Mouse (Mus musculus): Measurements from ENCODE around the gene Ces1c. TPM values are rescaled to one million over a fixed set of nuclear protein-coding genes. Genes with fewer than 3 reads are reported as not detected.

The Ces1c gene
- not detected in 2 replicates for polyA plus RNA-seq (2015; fragmentation: Nextera tagmentation; extraction: Ambion mirVana)

- Histone ChIP-seq H3K27me3 (no peaks in the 10 kb centered on the region), H3K4me3 (replicated peaks) (no peak within 1 kb of the TSS), H3K9me3 (no peaks in the 10 kb centered on the region), H3K4me2 (replicated peaks) (no peak within 1 kb of the TSS), H3K36me3 (no peaks in the 10 kb centered on the region), H3K27ac (no peak within 1 kb of the TSS), H3K4me1 (replicated peaks) (no peaks in the 10 kb centered on the region), H3K9ac (replicated peaks) (no peak within 1 kb of the TSS)
- no peak for ATAC-seq
- WGBS: 83% methylated on average over 3 of the region's 3 CpGs
Observed at GRCm38 (mm10) chr8:93131233-93131980, at the start of gene Ces1c. Gene Ces1c (minus strand): TSS chr8:93131283.

DNA sequence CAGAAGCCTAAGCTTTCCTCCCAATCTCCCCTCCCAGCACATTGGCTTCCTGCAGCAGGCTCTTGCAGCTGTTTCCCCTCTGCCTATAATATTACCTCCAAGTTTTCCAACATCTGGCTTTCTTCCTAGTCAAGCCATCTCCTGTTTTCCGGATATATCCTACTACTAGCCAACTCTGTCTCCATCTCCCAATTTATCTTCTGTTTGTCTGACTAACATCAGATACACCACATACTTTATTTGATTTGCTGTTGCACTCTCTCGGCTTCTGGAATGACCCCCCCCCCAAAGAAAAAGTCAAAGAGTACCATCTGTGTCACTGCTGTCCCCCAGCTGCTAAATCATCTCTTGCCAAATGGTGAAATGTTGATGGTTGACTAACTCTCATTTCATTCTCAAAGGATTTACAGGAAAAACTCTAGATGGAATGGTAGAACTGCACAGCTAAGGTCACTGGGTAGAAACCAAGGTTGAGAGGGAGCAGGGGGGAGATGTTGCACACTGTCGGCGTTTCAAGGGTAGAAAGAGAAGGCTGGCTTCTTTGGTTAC lies 49.6 kb upstream of the Ces1c start:
- no peak for ATAC-seq
- 86% methylated on average over 4 of the region's 4 CpGs for WGBS
- Histone ChIP-seq H3K27me3 (no peaks in the 10 kb centered on the region), H3K27ac (no peak overlapping the region), H3K4me2 (replicated peaks) (no peak overlapping the region), H3K4me3 (replicated peaks) (no peak overlapping the region), H3K9me3 (no peaks in the 10 kb centered on the region), H3K9ac (replicated peaks) (no peak overlapping the region), H3K36me3 (no peaks in the 10 kb centered on the region), H3K4me1 (replicated peaks) (no peaks in the 10 kb centered on the region)

GRCm38 (mm10) chr8:93176593-93176992 lies 45.5 kb upstream of the Ces1c start:
- no peaks in the 10 kb centered on the region for H3K27me3 ChIP-seq
- WGBS: 67% methylated on average over 1 of the region's 1 CpGs
- H3K9ac ChIP-seq (replicated peaks): no peak overlapping the region
- no peak for ATAC-seq
- H3K4me1 ChIP-seq (replicated peaks): no peaks in the 10 kb centered on the region
- no peak overlapping the region for H3K4me2 ChIP-seq (replicated peaks)
- no peaks in the 10 kb centered on the region for H3K9me3 ChIP-seq
- H3K36me3 ChIP-seq: no peaks in the 10 kb centered on the region
- no peak overlapping the region for H3K4me3 ChIP-seq (replicated peaks)
- H3K27ac ChIP-seq: no peak overlapping the region

- ATAC-seq: no peak
- H3K36me3 ChIP-seq: no peaks in the 10 kb centered on the region
- 91% methylated on average over 2 of the region's 2 CpGs for WGBS
- H3K4me1 ChIP-seq (replicated peaks): no peaks in the 10 kb centered on the region
- no peaks in the 10 kb centered on the region for H3K27me3 ChIP-seq
- H3K4me2 ChIP-seq (replicated peaks): no peak overlapping the region
- H3K9ac ChIP-seq (replicated peaks): no peak overlapping the region
- H3K4me3 ChIP-seq (replicated peaks): no peak overlapping the region
- no peaks in the 10 kb centered on the region for H3K9me3 ChIP-seq
- H3K27ac ChIP-seq: no peak overlapping the region
Observed at GRCm38 (mm10) chr8:93174554-93174953, 43.5 kb upstream of the Ces1c start.

DNA sequence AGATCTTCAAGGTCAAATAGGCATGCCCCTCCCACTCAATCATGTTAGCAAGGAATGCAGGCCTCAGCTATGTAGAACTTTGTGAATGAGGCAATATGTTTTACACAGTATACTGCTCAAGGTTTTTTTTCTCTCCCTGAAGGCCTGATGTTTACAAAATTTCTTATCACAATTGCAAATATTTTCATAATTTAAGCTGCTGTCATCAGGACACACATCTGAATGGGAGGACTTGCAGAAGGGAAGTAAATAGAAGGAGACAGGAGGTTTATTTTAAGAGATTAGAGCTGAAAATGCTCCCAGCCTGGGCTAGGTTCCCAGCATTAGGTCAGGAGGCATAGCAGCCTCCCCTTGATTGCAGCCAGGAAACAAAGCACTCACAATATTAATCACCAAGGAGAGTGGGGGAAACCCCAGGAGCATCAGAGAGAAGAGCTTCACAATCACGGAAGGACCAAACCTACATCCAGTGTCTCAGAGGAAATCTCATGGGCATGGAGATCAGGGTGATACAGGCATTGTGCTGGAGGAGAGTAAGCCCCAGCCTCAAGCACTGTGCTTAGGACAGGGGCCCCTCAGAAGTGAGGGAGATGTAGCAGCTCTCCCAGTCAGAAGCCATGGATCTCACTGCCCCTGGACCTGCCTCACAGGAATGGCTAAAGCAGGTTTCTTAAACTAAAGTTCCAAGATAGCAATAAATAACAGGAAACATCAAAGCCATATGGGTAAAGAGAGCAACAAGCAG lies 40.9 kb upstream of the Ces1c start:
- no peak for ATAC-seq
- Histone ChIP-seq H3K4me3 (replicated peaks) (no peak overlapping the region), H3K4me1 (replicated peaks) (no peaks in the 10 kb centered on the region), H3K36me3 (no peaks in the 10 kb centered on the region), H3K27ac (no peak overlapping the region), H3K9me3 (no peaks in the 10 kb centered on the region), H3K27me3 (no peaks in the 10 kb centered on the region), H3K9ac (replicated peaks) (no peak overlapping the region), H3K4me2 (replicated peaks) (no peak overlapping the region)
- 39% methylated on average over 1 of the region's 1 CpGs for WGBS

DNA sequence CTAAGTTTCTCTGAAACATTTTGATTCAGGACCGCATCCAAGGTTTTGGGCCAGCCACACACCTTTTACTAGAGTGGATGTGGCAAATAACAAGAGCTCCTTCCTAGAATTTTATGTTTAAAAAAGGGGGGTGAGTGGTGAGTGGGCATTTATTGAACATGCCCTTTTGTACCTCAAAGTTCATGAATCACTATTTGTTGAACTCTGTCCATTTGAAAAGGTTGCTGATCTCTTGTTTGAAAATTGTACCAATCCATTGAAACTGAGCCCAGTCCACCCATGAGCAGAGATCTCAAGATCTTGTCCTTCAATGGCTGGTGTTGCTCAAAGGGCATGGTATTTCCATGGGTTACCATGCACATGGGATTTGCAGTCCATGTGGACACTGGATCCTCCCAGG lies 32.3 kb upstream of the Ces1c start:
- no peaks in the 10 kb centered on the region for H3K4me1 ChIP-seq (replicated peaks)
- no peak overlapping the region for H3K4me3 ChIP-seq (replicated peaks)
- 95% methylated on average over 1 of the region's 1 CpGs for WGBS
- H3K9ac ChIP-seq (replicated peaks): no peak overlapping the region
- no peak for ATAC-seq
- H3K9me3 ChIP-seq: no peaks in the 10 kb centered on the region
- H3K27me3 ChIP-seq: no peaks in the 10 kb centered on the region
- H3K27ac ChIP-seq: no peak overlapping the region
- no peaks in the 10 kb centered on the region for H3K36me3 ChIP-seq
- no peak overlapping the region for H3K4me2 ChIP-seq (replicated peaks)

DNA sequence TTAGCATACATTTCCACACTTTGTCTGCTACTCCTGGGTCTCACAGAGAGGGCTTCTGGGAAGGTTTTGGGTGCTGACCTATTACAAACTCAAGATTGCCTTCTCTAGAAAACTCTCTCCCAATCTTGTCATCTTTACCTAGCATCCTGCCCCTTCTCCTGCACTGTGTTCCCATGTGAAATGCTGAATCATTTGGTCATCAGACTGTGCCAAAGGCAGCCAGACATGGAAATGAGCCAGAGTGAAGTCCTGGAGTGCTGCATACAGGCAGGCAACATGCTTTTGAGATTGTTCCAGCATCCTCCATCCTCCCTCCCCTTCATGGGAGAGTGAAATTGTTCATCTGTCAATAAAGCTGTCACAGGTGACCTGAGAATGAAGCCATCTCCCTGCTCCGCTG lies 20.3 kb upstream of the Ces1c start:
- no peak overlapping the region for H3K27ac ChIP-seq
- no peak for ATAC-seq
- H3K9ac ChIP-seq (replicated peaks): no peak overlapping the region
- no peaks in the 10 kb centered on the region for H3K27me3 ChIP-seq
- WGBS: 86% methylated on average over 1 of the region's 1 CpGs
- H3K4me3 ChIP-seq (replicated peaks): no peak overlapping the region
- no peaks in the 10 kb centered on the region for H3K4me1 ChIP-seq (replicated peaks)
- no peaks in the 10 kb centered on the region for H3K36me3 ChIP-seq
- H3K9me3 ChIP-seq: no peaks in the 10 kb centered on the region
- H3K4me2 ChIP-seq (replicated peaks): no peak overlapping the region

DNA sequence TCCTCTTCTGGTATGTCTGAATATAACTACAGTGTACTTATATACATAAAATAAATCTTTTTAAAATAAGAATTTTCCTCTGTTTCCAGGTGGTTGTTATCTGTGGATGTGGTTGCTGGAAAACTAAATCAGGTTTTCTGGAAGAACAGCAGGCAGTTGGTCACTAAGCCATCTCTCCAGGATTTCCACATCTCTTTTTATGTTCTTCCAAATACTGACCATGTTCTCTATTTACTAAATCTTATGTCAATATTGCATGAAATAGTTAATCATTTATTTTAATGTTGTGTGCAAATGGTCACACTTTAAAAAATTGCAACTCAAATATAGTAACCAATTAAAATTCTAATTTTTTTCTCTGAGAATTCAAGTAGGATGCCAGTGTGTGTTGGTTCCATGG lies 16.2 kb upstream of the Ces1c start:
- Histone ChIP-seq H3K36me3 (no peaks in the 10 kb centered on the region), H3K27me3 (no peaks in the 10 kb centered on the region), H3K4me1 (replicated peaks) (no peaks in the 10 kb centered on the region), H3K9me3 (no peaks in the 10 kb centered on the region), H3K9ac (replicated peaks) (no peak overlapping the region), H3K27ac (no peak overlapping the region), H3K4me3 (replicated peaks) (no peak overlapping the region), H3K4me2 (replicated peaks) (no peak overlapping the region)
- ATAC-seq: no peak

DNA sequence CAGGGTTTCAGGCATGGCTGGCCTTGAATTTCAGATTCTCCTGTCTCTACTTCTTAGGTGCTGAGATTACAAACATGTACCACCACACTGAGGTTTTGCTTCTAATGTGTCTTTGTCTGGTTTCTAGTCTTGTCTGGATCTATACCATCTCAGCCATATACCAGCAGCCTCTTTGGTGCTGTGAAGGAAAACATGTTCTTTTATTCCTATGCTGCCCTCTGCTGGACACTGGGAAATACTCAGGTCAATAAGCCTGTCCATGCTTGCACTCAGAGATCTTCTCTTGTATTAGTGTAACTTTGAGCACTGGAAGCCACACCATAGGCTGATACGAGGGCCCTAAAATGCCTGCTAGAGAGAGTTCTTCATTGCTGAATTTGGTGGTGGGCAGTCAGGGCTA lies 9.6 kb upstream of the Ces1c start:
- no peaks in the 10 kb centered on the region for H3K27me3 ChIP-seq
- no peak overlapping the region for H3K27ac ChIP-seq
- H3K9me3 ChIP-seq: no peaks in the 10 kb centered on the region
- H3K4me3 ChIP-seq (replicated peaks): no peak overlapping the region
- H3K9ac ChIP-seq (replicated peaks): no peak overlapping the region
- H3K4me2 ChIP-seq (replicated peaks): no peak overlapping the region
- no peak for ATAC-seq
- 45% methylated on average over 1 of the region's 1 CpGs for whole genome bisulfite sequencing
- H3K36me3 ChIP-seq: no peaks in the 10 kb centered on the region
- H3K4me1 ChIP-seq (replicated peaks): no peaks in the 10 kb centered on the region

GRCm38 (mm10) chr8:93132196-93132595 lies 1.1 kb upstream of the Ces1c start:
- no peak overlapping the region for H3K27ac ChIP-seq
- H3K9ac ChIP-seq (replicated peaks): no peak overlapping the region
- no peaks in the 10 kb centered on the region for H3K36me3 ChIP-seq
- no peaks in the 10 kb centered on the region for H3K9me3 ChIP-seq
- WGBS: 98% methylated on average over 2 of the region's 2 CpGs
- H3K4me2 ChIP-seq (replicated peaks): no peak overlapping the region
- no peaks in the 10 kb centered on the region for H3K27me3 ChIP-seq
- ATAC-seq: no peak
- no peak overlapping the region for H3K4me3 ChIP-seq (replicated peaks)
- no peaks in the 10 kb centered on the region for H3K4me1 ChIP-seq (replicated peaks)

- H3K9ac ChIP-seq (replicated peaks): no peak overlapping the region
- no peaks in the 10 kb centered on the region for H3K27me3 ChIP-seq
- H3K4me1 ChIP-seq (replicated peaks): no peaks in the 10 kb centered on the region
- no peak overlapping the region for H3K4me3 ChIP-seq (replicated peaks)
- H3K36me3 ChIP-seq: no peaks in the 10 kb centered on the region
- no peak for ATAC-seq
- H3K4me2 ChIP-seq (replicated peaks): no peak overlapping the region
- H3K9me3 ChIP-seq: no peaks in the 10 kb centered on the region
- 76% methylated on average over 2 of the region's 2 CpGs for WGBS
- no peak overlapping the region for H3K27ac ChIP-seq
Observed at GRCm38 (mm10) chr8:93126476-93126875, 4.6 kb downstream of the Ces1c start.

GRCm38 (mm10) chr8:93122005-93122404 lies 9.1 kb downstream of the Ces1c start:
- Histone ChIP-seq H3K27ac (no peak overlapping the region), H3K27me3 (no peaks in the 10 kb centered on the region), H3K4me2 (replicated peaks) (no peak overlapping the region), H3K4me1 (replicated peaks) (no peaks in the 10 kb centered on the region), H3K36me3 (no peaks in the 10 kb centered on the region), H3K9ac (replicated peaks) (no peak overlapping the region), H3K9me3 (no peaks in the 10 kb centered on the region), H3K4me3 (replicated peaks) (no peak overlapping the region)
- no peak for ATAC-seq
- 95% methylated on average over 1 of the region's 1 CpGs for WGBS
